26 mouse cellular contexts compared by ENCODE assay signal in the genomic region with DNA sequence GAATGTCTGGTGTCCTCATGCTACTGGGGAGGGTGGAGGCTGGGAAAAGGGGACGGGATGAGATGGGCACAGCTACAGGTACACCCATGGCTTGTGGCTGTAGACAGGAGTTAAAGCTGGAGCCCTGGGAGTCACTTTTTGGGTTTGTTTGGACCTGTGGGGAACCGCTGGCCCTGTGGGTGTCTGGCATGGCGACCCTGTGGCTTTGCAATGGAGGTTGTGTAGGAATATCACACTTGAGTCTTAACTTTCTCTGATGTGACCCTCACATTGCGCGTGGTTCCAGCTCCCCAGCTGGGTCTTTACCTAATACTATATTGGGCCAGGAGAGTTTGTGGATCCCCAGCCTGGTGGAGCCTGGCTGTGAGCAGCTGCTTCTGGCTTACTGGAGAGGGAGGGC. TPM values are rescaled to one million over a fixed set of nuclear protein-coding genes. Genes with fewer than 3 reads are reported as not detected.
"Had no signal": no experiment of that assay in that cellular context is flagged by ENCODE, and none has a peak within 500 bp of the region (broad histone marks: within the 10 kb centered on the region; RNA-seq: fewer than 3 reads in every experiment).

No protein-coding gene starts in this region.

- H3K27me3 ChIP-seq: embryonic facial prominence, embryonic 12.5 days; embryonic facial prominence, embryonic 15.5 days; forebrain, embryonic 15.5 days had no signal

- H3K4me2 ChIP-seq: embryonic facial prominence, embryonic 12.5 days; embryonic facial prominence, embryonic 15.5 days; forebrain, embryonic 12.5 days; forebrain, embryonic 13.5 days; forebrain, embryonic 15.5 days had no signal

- DNase-seq: cerebellum, adult 2 months; cerebellum, adult 8-10 months; cerebellum, adult 9-11 months; cerebellum, postnatal 36 days; embryo, embryonic 11 days; forebrain, postnatal 0 days; gastrocnemius, adult 2 months; gastrocnemius, postnatal 10 days; gastrocnemius, postnatal 14 days; gastrocnemius, postnatal 25 days; gastrocnemius, postnatal 36 days; heart, adult 18-20 months; heart, adult 2 months had no signal

- H3K9me3 ChIP-seq: embryonic facial prominence, embryonic 12.5 days; embryonic facial prominence, embryonic 15.5 days; forebrain, embryonic 12.5 days; forebrain, embryonic 13.5 days; forebrain, embryonic 15.5 days; heart, embryonic 10.5 days had no signal

- ATAC-seq: forebrain, embryonic 13.5 days; forebrain, embryonic 14.5 days; forebrain, embryonic 15.5 days; forebrain, embryonic 16.5 days; forebrain, postnatal 0 days had no signal

- H3K27ac ChIP-seq: embryonic facial prominence, embryonic 12.5 days; embryonic facial prominence, embryonic 15.5 days; forebrain, embryonic 10.5 days; forebrain, embryonic 12.5 days; forebrain, embryonic 13.5 days; forebrain, embryonic 15.5 days; gastrocnemius, adult 2 months; heart, adult 2 months; heart, embryonic 10.5 days had no signal

- H3K9ac ChIP-seq: embryonic facial prominence, embryonic 12.5 days; embryonic facial prominence, embryonic 15.5 days; forebrain, embryonic 12.5 days; forebrain, embryonic 13.5 days; forebrain, embryonic 15.5 days; forebrain, postnatal 0 days had no signal

- H3K4me3 ChIP-seq: embryonic facial prominence, embryonic 12.5 days; embryonic facial prominence, embryonic 15.5 days; erythroblast, embryonic 14.5 days; forebrain, embryonic 10.5 days; forebrain, embryonic 12.5 days; forebrain, embryonic 13.5 days; forebrain, embryonic 15.5 days; gastrocnemius, adult 2 months; heart, adult 2 months; heart, embryonic 10.5 days had no signal

RNA-seq across cellular contexts. Expression of a gene that starts 6.4 kb away (rescaled TPM):
- total RNA-seq: common myeloid progenitor, adult 5-6 weeks; forebrain, postnatal 0 days; gastrocnemius, adult 2 months; gastrocnemius, adult 8-10 months; granulocyte monocyte progenitor cell, adult 5-6 weeks had no signal
- polyA plus RNA-seq: heart, embryonic 10.5 days had no signal
